Mouse (Mus musculus): ENCODE measurements around the gene Tmc8. TPM values are rescaled to one million over a fixed set of nuclear protein-coding genes. Genes with fewer than 3 reads are reported as not detected.

Gene Tmc8
- polyA plus RNA-seq, 1 experiment from 2014 or later = 0.75 TPM

DNA sequence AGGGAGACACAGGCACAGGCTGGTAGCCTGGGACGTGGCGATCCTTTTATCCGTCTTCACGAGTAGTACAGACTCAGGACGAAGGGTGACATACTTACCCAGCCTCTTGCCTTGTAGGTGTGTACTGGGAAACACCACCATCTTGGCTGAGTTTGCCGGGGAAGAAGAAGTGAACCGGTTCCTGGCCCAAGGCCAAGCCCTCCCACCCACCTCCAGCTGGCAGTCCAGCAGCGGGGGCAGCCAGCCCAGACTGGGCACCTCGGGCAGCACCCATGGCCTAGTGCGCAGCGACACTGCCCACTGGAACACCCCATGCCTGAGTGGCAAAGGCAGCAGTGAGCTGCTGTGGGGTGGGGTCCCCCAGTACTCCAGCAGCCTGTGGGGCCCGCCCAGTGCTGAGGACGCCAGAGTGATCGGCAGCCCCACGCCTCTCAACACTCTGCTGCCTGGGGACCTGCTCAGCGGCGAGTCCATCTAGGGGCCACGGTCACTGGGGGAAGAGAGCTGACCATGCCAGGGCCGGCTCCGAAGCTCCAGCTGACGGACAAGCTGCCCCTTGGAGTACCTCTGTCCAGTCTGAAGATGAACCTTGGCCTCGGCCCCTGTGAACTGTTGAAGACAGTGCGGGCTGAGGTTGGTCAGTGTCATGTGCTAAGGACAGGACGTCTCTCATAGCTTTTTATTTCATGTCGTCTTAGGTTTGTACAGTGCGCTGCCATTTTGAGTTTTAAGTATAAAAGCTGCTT lies 21.3 kb upstream of the Tmc8 start:
- no peak overlapping the region for H3K9ac ChIP-seq
- no peak overlapping the region for H3K4me3 ChIP-seq
- no peak for ATAC-seq (ENCODE audit: low FRiP score)
- peaks cover 96% of the 10 kb centered on the region for H3K36me3 ChIP-seq
- 90% methylated on average over 26 of the region's 26 CpGs for WGBS
- H3K27ac ChIP-seq = no peak overlapping the region
- H3K4me2 ChIP-seq = no peak overlapping the region
- H3K4me1 ChIP-seq (replicated peaks) = no peaks in the 10 kb centered on the region
- H3K27me3 ChIP-seq = no peaks in the 10 kb centered on the region
- no peaks in the 10 kb centered on the region for H3K9me3 ChIP-seq

DNA sequence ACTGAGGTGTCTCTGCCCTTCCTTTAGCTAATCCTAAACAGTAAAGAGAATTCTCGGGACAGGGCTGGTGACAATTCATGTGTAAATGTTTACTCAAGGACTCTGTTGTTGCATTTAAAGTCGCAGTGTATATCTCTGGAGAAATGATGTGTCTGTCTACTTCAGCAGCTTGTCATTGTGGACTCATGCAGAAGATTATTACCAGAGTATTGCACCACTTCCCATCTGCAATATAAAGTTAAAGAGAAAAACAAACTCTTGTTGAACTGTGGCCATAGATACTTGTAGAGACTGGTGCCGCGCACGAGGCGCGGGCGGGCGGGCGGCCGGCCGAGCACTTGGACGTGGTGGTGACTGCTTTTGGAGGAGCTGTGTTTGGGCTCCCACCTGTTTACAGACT lies 20.1 kb upstream of the Tmc8 start:
- no peak overlapping the region for H3K4me2 ChIP-seq
- H3K27ac ChIP-seq = no peak overlapping the region
- no peak overlapping the region for H3K4me3 ChIP-seq
- no peaks in the 10 kb centered on the region for H3K9me3 ChIP-seq
- H3K36me3 ChIP-seq = peaks cover 96% of the 10 kb centered on the region
- 90% methylated on average over 13 of the region's 13 CpGs for WGBS
- ATAC-seq (ENCODE audit: low FRiP score) = no peak
- H3K9ac ChIP-seq = no peak overlapping the region
- no peaks in the 10 kb centered on the region for H3K27me3 ChIP-seq
- H3K4me1 ChIP-seq (replicated peaks) = no peaks in the 10 kb centered on the region

DNA sequence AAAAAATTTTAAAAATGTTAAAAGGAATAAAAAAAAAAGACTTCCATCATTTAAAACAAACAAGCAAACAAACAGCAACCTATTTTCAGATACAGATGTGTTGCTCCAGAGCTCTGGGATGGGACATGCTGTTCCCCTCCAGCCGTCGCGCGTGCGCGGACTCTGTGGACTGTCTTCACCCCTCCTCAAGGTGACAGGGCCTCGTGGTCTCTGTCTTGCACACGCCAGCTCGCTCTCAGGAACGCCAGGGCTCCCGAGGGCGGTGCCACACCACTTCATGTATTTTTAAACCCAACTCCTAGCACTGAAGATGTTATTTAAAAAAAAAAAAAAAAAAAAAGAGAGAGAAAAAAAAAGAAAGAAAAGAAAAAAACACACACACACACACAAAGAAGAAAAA lies 19.6 kb upstream of the Tmc8 start:
- Histone ChIP-seq H3K4me3 (no peak overlapping the region), H3K4me2 (no peak overlapping the region), H3K36me3 (peaks cover 92% of the 10 kb centered on the region), H3K9me3 (no peaks in the 10 kb centered on the region), H3K27me3 (no peaks in the 10 kb centered on the region), H3K4me1 (replicated peaks) (no peaks in the 10 kb centered on the region), H3K9ac (no peak overlapping the region), H3K27ac (no peak overlapping the region)
- ATAC-seq (ENCODE audit: low FRiP score) = no peak
- 91% methylated on average over 12 of the region's 12 CpGs for WGBS

GRCm38 (mm10) chr11:117764319-117764718 lies 17.6 kb upstream of the Tmc8 start:
- WGBS = 90% methylated on average over 9 of the region's 9 CpGs
- no peak overlapping the region for H3K4me2 ChIP-seq

DNA sequence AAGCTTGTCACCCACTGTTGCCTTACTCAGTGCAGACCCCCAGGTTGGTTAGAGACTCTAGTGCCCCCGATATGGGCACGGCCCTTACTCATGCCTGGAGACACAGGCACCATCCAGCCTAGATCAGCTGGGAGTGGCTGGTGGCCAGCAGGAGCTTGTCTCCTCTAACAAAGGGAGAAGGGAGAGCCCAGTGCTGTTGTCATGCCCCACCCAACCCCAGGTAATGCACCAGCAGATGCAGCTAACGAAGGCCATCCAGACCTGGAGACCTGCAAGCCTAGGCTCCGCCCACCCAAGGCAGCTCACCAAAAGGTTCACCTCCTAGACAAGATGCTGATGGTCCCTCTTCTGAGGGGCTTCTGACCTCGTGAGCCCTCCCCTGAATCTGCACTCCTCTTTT lies 16.5 kb upstream of the Tmc8 start:
- Histone ChIP-seq H3K4me2 (no peak overlapping the region), H3K36me3 (peaks cover 61% of the 10 kb centered on the region), H3K4me1 (replicated peaks) (peaks cover 17% of the 10 kb centered on the region), H3K4me3 (no peak overlapping the region), H3K9ac (no peak overlapping the region), H3K27me3 (no peaks in the 10 kb centered on the region), H3K27ac (no peak overlapping the region), H3K9me3 (no peaks in the 10 kb centered on the region)
- 86% methylated on average over 5 of the region's 5 CpGs for WGBS
- no peak for ATAC-seq (ENCODE audit: low FRiP score)

More at GRCm38 (mm10) chr11:117764319-117764718, 17.6 kb upstream of the Tmc8 start:
- Histone ChIP-seq H3K36me3 (peaks cover 72% of the 10 kb centered on the region), H3K27ac (no peak overlapping the region), H3K9ac (no peak overlapping the region), H3K27me3 (no peaks in the 10 kb centered on the region), H3K9me3 (no peaks in the 10 kb centered on the region), H3K4me1 (replicated peaks) (peaks cover 7% of the 10 kb centered on the region), H3K4me3 (no peak overlapping the region)
- no peak for ATAC-seq (ENCODE audit: low FRiP score)

GRCm38 (mm10) chr11:117766275-117766674 lies 15.6 kb upstream of the Tmc8 start:
- Histone ChIP-seq H3K9me3 (no peaks in the 10 kb centered on the region), H3K4me3 (no peak overlapping the region), H3K4me2 (no peak overlapping the region), H3K9ac (no peak overlapping the region), H3K4me1 (replicated peaks) (peaks cover 19% of the 10 kb centered on the region), H3K27me3 (no peaks in the 10 kb centered on the region), H3K36me3 (peaks cover 52% of the 10 kb centered on the region), H3K27ac (no peak overlapping the region)
- no peak for ATAC-seq (ENCODE audit: low FRiP score)
- WGBS = 90% methylated on average over 3 of the region's 3 CpGs

- 75% methylated on average over 20 of the region's 20 CpGs for WGBS
- Histone ChIP-seq H3K9ac (no peak overlapping the region), H3K36me3 (peaks cover 28% of the 10 kb centered on the region), H3K4me1 (replicated peaks) (peaks cover 19% of the 10 kb centered on the region), H3K27ac (peak overlapping the region; percentile 64), H3K4me2 (no peak overlapping the region), H3K4me3 (no peak overlapping the region), H3K27me3 (no peaks in the 10 kb centered on the region), H3K9me3 (no peaks in the 10 kb centered on the region)
- ATAC-seq (ENCODE audit: low FRiP score) = no peak
Observed at GRCm38 (mm10) chr11:117768725-117769682, 12.9 kb upstream of the Tmc8 start.

DNA sequence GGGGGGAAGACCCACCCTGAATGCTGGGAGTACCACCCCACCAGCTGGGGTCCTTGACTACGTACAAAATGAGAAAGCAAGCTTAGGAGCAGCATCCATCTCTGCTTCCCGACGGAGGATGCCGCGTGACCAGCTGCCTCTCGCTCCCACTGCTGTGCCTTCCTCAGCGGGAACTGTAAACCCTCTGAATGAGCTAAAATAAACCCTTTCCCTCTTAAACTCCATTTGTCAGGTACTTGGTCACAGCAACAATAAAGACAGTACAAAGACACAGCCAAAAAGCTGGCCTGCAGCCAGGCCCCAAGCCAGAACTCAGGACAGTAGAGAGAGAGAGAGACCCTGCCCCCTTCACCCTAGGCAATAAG lies 12.2 kb upstream of the Tmc8 start:
- Histone ChIP-seq H3K36me3 (peaks cover 22% of the 10 kb centered on the region), H3K4me3 (no peak overlapping the region), H3K4me1 (replicated peaks) (peaks cover 19% of the 10 kb centered on the region), H3K9me3 (no peaks in the 10 kb centered on the region), H3K9ac (no peak overlapping the region), H3K27me3 (no peaks in the 10 kb centered on the region), H3K4me2 (no peak overlapping the region), H3K27ac (peak overlapping the region; percentile 64)
- no peak for ATAC-seq (ENCODE audit: low FRiP score)
- WGBS = 68% methylated on average over 7 of the region's 7 CpGs

DNA sequence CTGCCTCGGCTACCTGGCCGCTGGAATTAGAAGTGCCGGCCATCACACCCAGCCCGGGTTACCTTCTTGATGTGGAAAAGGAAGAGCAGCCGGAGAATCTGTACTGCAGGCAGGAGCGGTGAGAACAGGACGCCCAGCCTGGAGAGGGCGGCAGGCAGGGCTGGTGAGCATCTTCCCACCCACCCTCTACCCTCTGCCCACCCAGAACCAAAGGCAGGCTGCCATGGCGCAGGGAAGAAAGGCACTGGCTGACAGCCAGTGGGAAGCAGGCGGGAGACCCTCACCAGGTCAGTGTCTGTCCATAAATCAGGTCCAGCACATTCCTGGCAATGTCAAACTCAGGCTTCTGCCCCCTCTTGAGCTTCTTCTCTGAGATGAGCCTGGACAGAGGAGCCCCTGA lies 11.5 kb upstream of the Tmc8 start:
- ATAC-seq (ENCODE audit: low FRiP score) = no peak
- Histone ChIP-seq H3K9me3 (no peaks in the 10 kb centered on the region), H3K4me1 (replicated peaks) (peaks cover 19% of the 10 kb centered on the region), H3K4me2 (no peak overlapping the region), H3K9ac (no peak overlapping the region), H3K36me3 (peaks cover 14% of the 10 kb centered on the region), H3K27me3 (no peaks in the 10 kb centered on the region), H3K4me3 (no peak overlapping the region), H3K27ac (peak overlapping the region; percentile 64)
- 75% methylated on average over 10 of the region's 10 CpGs for WGBS

GRCm38 (mm10) chr11:117772352-117772751 lies 9.5 kb upstream of the Tmc8 start:
- Histone ChIP-seq H3K9ac (no peak overlapping the region), H3K4me1 (replicated peaks) (peaks cover 19% of the 10 kb centered on the region), H3K4me2 (no peak overlapping the region), H3K27me3 (no peaks in the 10 kb centered on the region), H3K27ac (no peak overlapping the region), H3K36me3 (no peaks in the 10 kb centered on the region; the same call in 1 of the 2 replicates), H3K9me3 (no peaks in the 10 kb centered on the region), H3K4me3 (no peak overlapping the region)
- no peak for ATAC-seq (ENCODE audit: low FRiP score)
- 97% methylated on average over 7 of the region's 7 CpGs for WGBS

- no peak for ATAC-seq (ENCODE audit: low FRiP score)
- no peaks in the 10 kb centered on the region for H3K9me3 ChIP-seq
- H3K4me1 ChIP-seq (replicated peaks) = peaks cover 28% of the 10 kb centered on the region
- 93% methylated on average over 10 of the region's 10 CpGs for WGBS
- H3K9ac ChIP-seq = no peak overlapping the region
- no peak overlapping the region for H3K4me3 ChIP-seq
- H3K27me3 ChIP-seq = peaks cover 10% of the 10 kb centered on the region
- H3K27ac ChIP-seq = no peak overlapping the region
- no peaks in the 10 kb centered on the region for H3K36me3 ChIP-seq
- no peak overlapping the region for H3K4me2 ChIP-seq
Observed at GRCm38 (mm10) chr11:117774925-117775324, 7.0 kb upstream of the Tmc8 start.

- H3K27ac ChIP-seq = no peak overlapping the region
- H3K9ac ChIP-seq = no peak overlapping the region
- no peak for ATAC-seq (ENCODE audit: low FRiP score)
- 89% methylated on average over 11 of the region's 13 CpGs for WGBS
- peaks cover 16% of the 10 kb centered on the region for H3K27me3 ChIP-seq
- no peak overlapping the region for H3K4me2 ChIP-seq
- no peak overlapping the region for H3K4me3 ChIP-seq
- no peaks in the 10 kb centered on the region for H3K36me3 ChIP-seq
- H3K9me3 ChIP-seq = no peaks in the 10 kb centered on the region
- peaks cover 28% of the 10 kb centered on the region for H3K4me1 ChIP-seq (replicated peaks)
Observed at GRCm38 (mm10) chr11:117775540-117775939, 6.3 kb upstream of the Tmc8 start.

Measured in hindbrain, embryonic 13.5 days (tissue).